In genomic region chr6:56901824-56902386, GRCm38 (mm10) we compare ENCODE assay signal across 8 mouse cellular contexts. TPM values are rescaled to one million over a fixed set of nuclear protein-coding genes. Genes with fewer than 3 reads are reported as not detected.
DNase-seq lines count a peak whose midpoint lies in the region; ATAC-seq lines count a peak whose summit lies in the region.

No protein-coding gene starts in this region.

- intact Hi-C loops in left cerebral cortex, postnatal 4 days (cut with DNase I): no loop called here

- no peaks in the 10 kb centered on the region for H3K9me3 ChIP-seq in intestine, embryonic 16.5 days (ENCODE audit: control insufficient read depth, low read length)

- H3K4me1 ChIP-seq in intestine, embryonic 16.5 days (ENCODE audit: control insufficient read depth, insufficient read depth, low read length): peaks cover 33% of the 10 kb centered on the region

- no peaks in the 10 kb centered on the region for H3K36me3 ChIP-seq in intestine, embryonic 16.5 days (ENCODE audit: control insufficient read depth, insufficient read depth, low read length)

- peak; percentile 36 for DNase-seq in left cerebral cortex, adult 11 months (ENCODE audit: low spot score)
- no peak for DNase-seq in left cerebral cortex, postnatal 4 days
- peak; percentile 59 for DNase-seq in adrenal gland, postnatal 25 days
- DNase-seq in gastrocnemius, adult 8-10 months (ENCODE audit: low spot score in 2 of 2): peak; percentile 65 to 73
- peak; percentile 84 to 90 for DNase-seq in lung, adult 18-20 months
- DNase-seq in right cerebral cortex, postnatal 36 days (ENCODE audit: low spot score in 2 of 2): peak; percentile 46 to 47
- no peak for DNase-seq in cerebellum, adult 8-10 months

- peak overlapping the region; percentile 22; the same call in 1 of the 2 replicates for H3K4me3 ChIP-seq in intestine, embryonic 16.5 days (ENCODE audit: low read length)

- peak; percentile 95 for ATAC-seq in intestine, embryonic 16.5 days

- peak overlapping the region; percentile 37 for H3K4me2 ChIP-seq in intestine, embryonic 16.5 days (ENCODE audit: low read depth, low read length)

- H3K9ac ChIP-seq in intestine, embryonic 16.5 days (ENCODE audit: low read depth, low read length): no peak overlapping the region

- peak overlapping the region; percentile 79 for H3K27ac ChIP-seq in intestine, embryonic 16.5 days (ENCODE audit: low read length)

- WGBS in intestine, embryonic 16.5 days: 39% methylated on average over 12 of the region's 12 CpGs

- H3K27me3 ChIP-seq in intestine, embryonic 16.5 days (replicated peaks; ENCODE audit: control insufficient read depth, insufficient read depth, low read length): no peaks in the 10 kb centered on the region

RNA-seq across cellular contexts. Expression of gene Nt5c3, which starts 21.8 kb away (rescaled TPM):
- 10 to 100 TPM; 75.5 to 86.2 TPM for total RNA-seq in left cerebral cortex, postnatal 4 days (2021)
- 20.6 and 23.0 TPM in 2 replicates for total RNA-seq in adrenal gland, postnatal 25 days (2021)
- total RNA-seq in gastrocnemius, adult 8-10 months (2022): 10 to 100 TPM; 42.6 to 57.6 (median 54.1) TPM
- polyA plus RNA-seq in intestine, embryonic 16.5 days (2015; fragmentation: Nextera tagmentation; extraction: Ambion mirVana): 63.2 and 68.4 TPM in 2 replicates

RNA-seq across cellular contexts. Expression of gene Vmn1r4, which starts 21.9 kb away (rescaled TPM):
- total RNA-seq in left cerebral cortex, postnatal 4 days (2021): under 1 TPM; 0.30 to 0.72 TPM
- total RNA-seq in adrenal gland, postnatal 25 days (2021): 0.62 and 0.76 TPM in 2 replicates
- total RNA-seq in gastrocnemius, adult 8-10 months (2022): under 1 TPM in 1 of 4 experiments, not detected in 3; 0.19 TPM
- polyA plus RNA-seq in intestine, embryonic 16.5 days (2015; fragmentation: Nextera tagmentation; extraction: Ambion mirVana): 0.29 and 0.36 TPM in 2 replicates

Comparison
In these comparisons a context has a peak if more than half of its experiments do, and no peak if none do; other contexts are left out.
1. DNase-seq: peak in left cerebral cortex, adult 11 months (single experiment), adrenal gland, postnatal 25 days (single experiment), gastrocnemius, adult 8-10 months (2 of 2), lung, adult 18-20 months (2 of 2) and right cerebral cortex, postnatal 36 days (2 of 2); none in left cerebral cortex, postnatal 4 days (single experiment) and cerebellum, adult 8-10 months (single experiment).